Mouse (Mus musculus): ENCODE measurements around the gene Cyb561d2.

- TF ChIP-seq POLR2A (IDR thresholded peaks at IDR 0.05; ENCODE audit: control insufficient read depth, low read depth, low read length), result no peak
- no peak for TF ChIP-seq CTCF (IDR thresholded peaks at IDR 0.05; ENCODE audit: control insufficient read depth, insufficient read depth, insufficient replicate concordance, low read depth, low read length)
Observed at GRCm38 (mm10) chr9:107544729-107545128, 2.7 kb upstream of the Cyb561d2 start.

Data from testis, adult 2 months (tissue).